Mouse (Mus musculus) thymus, adult 2 months (tissue): ENCODE results near the gene Tex22. TPM values are rescaled to one million over a fixed set of nuclear protein-coding genes. Genes with fewer than 3 reads are reported as not detected.
A peak's percentile ranks its signal among the peaks of the same experiment; 100 is the strongest.

Source experiments
- DNase-seq: peaks from one replicate; pipeline ENCODE4 v3.0.0; 2021
- H3K27ac ChIP-seq: fragments of 200-500 bp; 2 replicates; pipeline ENCODE4 v1.5.1; 2012; ENCODE audit warnings: low read length, control low read depth; ENCODE audit not compliant: control insufficient read depth, insufficient read depth
- H3K27me3 ChIP-seq: fragments of 200-500 bp; 2 replicates; pipeline ENCODE4 v1.6.1; 2012; ENCODE audit warnings: mild to moderate bottlenecking, low read length, moderate library complexity, mixed read lengths; ENCODE audit not compliant: control insufficient read depth, insufficient read depth
- H3K36me3 ChIP-seq: fragments of 200-500 bp; 2 replicates; pipeline ENCODE4 v1.6.1; 2012; ENCODE audit warnings: mild to moderate bottlenecking, low read length, moderate library complexity; ENCODE audit not compliant: control insufficient read depth, insufficient read depth
- H3K4me1 ChIP-seq: fragments of 200-500 bp; replicated peaks from 2 replicates; pipeline ENCODE4 v1.6.1; 2012; ENCODE audit warnings: low read length; ENCODE audit not compliant: control insufficient read depth, insufficient read depth
- H3K4me3 ChIP-seq: fragments of 200-500 bp; 2 replicates; pipeline ENCODE4 v1.5.1; 2012; ENCODE audit warnings: mild to moderate bottlenecking, low read length, control low read depth, moderate library complexity; ENCODE audit not compliant: control insufficient read depth, insufficient read depth
- CTCF ChIP-seq: fragments of 200-500 bp; IDR thresholded peaks from 2 replicates; pipeline ENCODE4 v1.5.1; 2012; ENCODE audit warnings: mild to moderate bottlenecking, control low read depth, low read length, moderate library complexity, borderline replicate concordance; ENCODE audit not compliant: control insufficient read depth, poor library complexity, insufficient read depth; ENCODE audit errors: extremely low read depth
- POLR2A ChIP-seq: fragments of 200-500 bp; IDR thresholded peaks from 2 replicates; pipeline ENCODE4 v1.6.1; 2012; ENCODE audit warnings: mild to moderate bottlenecking, low read length, control low read depth, moderate library complexity; ENCODE audit not compliant: control insufficient read depth, poor library complexity, insufficient read depth; ENCODE audit errors: extremely low read depth
- WGBS: fragments of 180-500 bp; shearing (Covaris S2); methylation state at CpG from one replicate; pipeline ENCODE4 v1.1.7; 2018; 5-methylcytosine and 5-hydroxymethylcytosine counted together
- polyA plus RNA-seq: library from polyadenylated mRNA; depleted of rRNA; stranded (reverse); fragments of >200 nt; gene quantifications from 2 replicates; pipeline ENCODE4 v1.2.3, GENCODE M21; 2012

Gene Tex22
- polyA plus RNA-seq, 1 experiment = 0.31 TPM

GRCm38 (mm10) chr12:113114856-113115538 lies 40.7 kb downstream of the Tex22 start:
- Histone ChIP-seq H3K36me3 (peaks cover 12% of the 10 kb centered on the region; the same call in 1 of the 2 replicates), H3K4me3 (no peak overlapping the region), H3K27ac (no peak overlapping the region), H3K27me3 (no peaks in the 10 kb centered on the region), H3K4me1 (no peaks in the 10 kb centered on the region; the same call in 1 of the 2 replicates)
- no peak for TF ChIP-seq POLR2A
- TF ChIP-seq CTCF = no peak
- 89% methylated on average over 16 of the region's 16 CpGs for WGBS
- DNase-seq = no peak

GRCm38 (mm10) chr12:113119516-113120410 lies 45.5 kb downstream of the Tex22 start:
- WGBS = 92% methylated on average over 20 of the region's 20 CpGs
- no peaks in the 10 kb centered on the region for H3K27me3 ChIP-seq
- peak; percentile 72 for DNase-seq
- peak; percentile 28; the same call in 1 of the 2 replicates for TF ChIP-seq CTCF
- no peak for TF ChIP-seq POLR2A
- H3K4me1 ChIP-seq = no peaks in the 10 kb centered on the region; the same call in 1 of the 2 replicates
- no peak overlapping the region for H3K27ac ChIP-seq
- peaks cover 42% of the 10 kb centered on the region for H3K36me3 ChIP-seq
- no peak overlapping the region for H3K4me3 ChIP-seq

GRCm38 (mm10) chr12:113124726-113125125 lies 50.4 kb downstream of the Tex22 start:
- no peak for DNase-seq
- TF ChIP-seq CTCF (no peak), POLR2A (no peak)
- Histone ChIP-seq H3K36me3 (peaks cover 75% of the 10 kb centered on the region), H3K27ac (no peak overlapping the region), H3K4me3 (no peak overlapping the region), H3K4me1 (peaks cover 9% of the 10 kb centered on the region), H3K27me3 (no peaks in the 10 kb centered on the region)
- WGBS = 85% methylated on average over 6 of the region's 6 CpGs

GRCm38 (mm10) chr12:113130732-113131131 lies 56.4 kb downstream of the Tex22 start:
- peaks cover 77% of the 10 kb centered on the region for H3K36me3 ChIP-seq
- TF ChIP-seq CTCF (no peak), POLR2A (no peak)
- 98% methylated on average over 8 of the region's 8 CpGs for WGBS
- no peaks in the 10 kb centered on the region for H3K27me3 ChIP-seq
- no peak overlapping the region for H3K27ac ChIP-seq
- DNase-seq = no peak
- no peak overlapping the region for H3K4me3 ChIP-seq
- H3K4me1 ChIP-seq = peaks cover 9% of the 10 kb centered on the region

GRCm38 (mm10) chr12:113131601-113132000 lies 57.3 kb downstream of the Tex22 start:
- WGBS = 97% methylated on average over 14 of the region's 14 CpGs
- no peak overlapping the region for H3K4me3 ChIP-seq
- peaks cover 9% of the 10 kb centered on the region for H3K4me1 ChIP-seq
- no peaks in the 10 kb centered on the region for H3K27me3 ChIP-seq
- no peak overlapping the region for H3K27ac ChIP-seq
- TF ChIP-seq POLR2A (no peak), CTCF (no peak)
- DNase-seq = no peak
- H3K36me3 ChIP-seq = peaks cover 77% of the 10 kb centered on the region

GRCm38 (mm10) chr12:113132567-113132966 lies 58.3 kb downstream of the Tex22 start:
- Histone ChIP-seq H3K27me3 (no peaks in the 10 kb centered on the region), H3K4me3 (no peak overlapping the region), H3K4me1 (peaks cover 9% of the 10 kb centered on the region), H3K36me3 (peaks cover 73% of the 10 kb centered on the region), H3K27ac (no peak overlapping the region)
- TF ChIP-seq POLR2A = no peak
- TF ChIP-seq CTCF = no peak
- no peak for DNase-seq
- 86% methylated on average over 2 of the region's 2 CpGs for WGBS

- no peak for DNase-seq
- Histone ChIP-seq H3K4me1 (peaks cover 9% of the 10 kb centered on the region), H3K4me3 (no peak overlapping the region), H3K27ac (no peak overlapping the region), H3K27me3 (no peaks in the 10 kb centered on the region), H3K36me3 (peaks cover 66% of the 10 kb centered on the region)
- 96% methylated on average over 9 of the region's 9 CpGs for WGBS
- TF ChIP-seq CTCF (no peak), POLR2A (no peak)
Observed at GRCm38 (mm10) chr12:113133260-113133659, 59.0 kb downstream of the Tex22 start.
